Mouse (Mus musculus): ENCODE measurements around the gene Drosha. TPM values are rescaled to one million over a fixed set of nuclear protein-coding genes. Genes with fewer than 3 reads are reported as not detected.
"Not testable (repeated sequence)": the region's sequence is repeated elsewhere in the genome, so short reads cannot be mapped to it uniquely, and the experiment has no call there.

Gene Drosha
- polyA plus RNA-seq, 1 experiment from 2014 or later: 73.9 TPM

GRCm38 (mm10) chr15:12896022-12897009 is 71.7 kb downstream of the Drosha start:
- H3K4me3 ChIP-seq (replicated peaks): no peak overlapping the region
- no peak overlapping the region for H3K9ac ChIP-seq
- WGBS: 93% methylated on average over 18 of the region's 18 CpGs
- no peak for ATAC-seq (ENCODE audit: low FRiP score)
- peaks cover 78% of the 10 kb centered on the region for H3K36me3 ChIP-seq (replicated peaks)
- H3K9me3 ChIP-seq: no peaks in the 10 kb centered on the region
- no peak overlapping the region for H3K27ac ChIP-seq
- no peaks in the 10 kb centered on the region for H3K4me1 ChIP-seq
- no peak overlapping the region for H3K4me2 ChIP-seq
- H3K27me3 ChIP-seq: no peaks in the 10 kb centered on the region

- Histone ChIP-seq H3K27me3 (no peaks in the 10 kb centered on the region), H3K9me3 (no peaks in the 10 kb centered on the region), H3K4me2 (no peak overlapping the region), H3K36me3 (replicated peaks) (peaks cover 86% of the 10 kb centered on the region), H3K9ac (no peak overlapping the region), H3K4me3 (replicated peaks) (no peak overlapping the region), H3K27ac (no peak overlapping the region), H3K4me1 (no peaks in the 10 kb centered on the region)
- ATAC-seq (ENCODE audit: low FRiP score): no peak
- 95% methylated on average over 8 of the region's 8 CpGs for WGBS
These were observed 73.2 kb downstream of the Drosha start for GRCm38 (mm10) chr15:12897831-12898230.

- no peak overlapping the region for H3K9ac ChIP-seq
- no peaks in the 10 kb centered on the region for H3K9me3 ChIP-seq
- H3K4me1 ChIP-seq: no peaks in the 10 kb centered on the region
- H3K4me2 ChIP-seq: no peak overlapping the region
- no peak overlapping the region for H3K27ac ChIP-seq
- H3K4me3 ChIP-seq (replicated peaks): no peak overlapping the region
- peaks cover 84% of the 10 kb centered on the region for H3K36me3 ChIP-seq (replicated peaks)
- no peaks in the 10 kb centered on the region for H3K27me3 ChIP-seq
- WGBS: 92% methylated on average over 18 of the region's 18 CpGs
- 0 out of 2 replicates have a peak, but pooled peaks have one; percentile 36 for ATAC-seq (ENCODE audit: low FRiP score)
These were observed 76.0 kb downstream of the Drosha start for GRCm38 (mm10) chr15:12900428-12901196.

- no peaks in the 10 kb centered on the region for H3K27me3 ChIP-seq
- H3K4me1 ChIP-seq: no peaks in the 10 kb centered on the region
- H3K9me3 ChIP-seq: no peaks in the 10 kb centered on the region
- no peak overlapping the region for H3K9ac ChIP-seq
- peaks cover 81% of the 10 kb centered on the region for H3K36me3 ChIP-seq (replicated peaks)
- H3K4me2 ChIP-seq: no peak overlapping the region
- H3K4me3 ChIP-seq (replicated peaks): no peak overlapping the region
- 73% methylated on average over 8 of the region's 8 CpGs for WGBS
- ATAC-seq (ENCODE audit: low FRiP score): no peak
- no peak overlapping the region for H3K27ac ChIP-seq
These were observed 76.6 kb downstream of the Drosha start for GRCm38 (mm10) chr15:12901197-12901570.

GRCm38 (mm10) chr15:12904442-12904841 is 79.8 kb downstream of the Drosha start:
- Histone ChIP-seq H3K9me3 (no peaks in the 10 kb centered on the region), H3K9ac (no peak overlapping the region), H3K27ac (no peak overlapping the region), H3K36me3 (replicated peaks) (peaks cover 73% of the 10 kb centered on the region), H3K4me3 (replicated peaks) (no peak overlapping the region), H3K4me2 (no peak overlapping the region), H3K27me3 (no peaks in the 10 kb centered on the region), H3K4me1 (no peaks in the 10 kb centered on the region)
- ATAC-seq (ENCODE audit: low FRiP score): no peak
- 93% methylated on average over 6 of the region's 6 CpGs for WGBS

- no peak overlapping the region for H3K9ac ChIP-seq
- H3K9me3 ChIP-seq: no peaks in the 10 kb centered on the region
- H3K4me3 ChIP-seq (replicated peaks): no peak overlapping the region
- no peak overlapping the region for H3K4me2 ChIP-seq
- ATAC-seq (ENCODE audit: low FRiP score): no peak
- 83% methylated on average over 19 of the region's 19 CpGs for WGBS
- no peaks in the 10 kb centered on the region for H3K27me3 ChIP-seq
- H3K36me3 ChIP-seq (replicated peaks): peaks cover 55% of the 10 kb centered on the region
- H3K27ac ChIP-seq: no peak overlapping the region
- no peaks in the 10 kb centered on the region for H3K4me1 ChIP-seq
These were observed 83.5 kb downstream of the Drosha start for GRCm38 (mm10) chr15:12907962-12908719.

GRCm38 (mm10) chr15:12908720-12909028 is 84.1 kb downstream of the Drosha start:
- 78% methylated on average over 4 of the region's 4 CpGs for WGBS
- Histone ChIP-seq H3K9me3 (no peaks in the 10 kb centered on the region), H3K9ac (no peak overlapping the region), H3K4me2 (no peak overlapping the region), H3K27ac (no peak overlapping the region), H3K4me1 (no peaks in the 10 kb centered on the region), H3K4me3 (replicated peaks) (no peak overlapping the region), H3K36me3 (replicated peaks) (peaks cover 51% of the 10 kb centered on the region), H3K27me3 (no peaks in the 10 kb centered on the region)
- no peak for ATAC-seq (ENCODE audit: low FRiP score)

GRCm38 (mm10) chr15:12909171-12909570 is 84.6 kb downstream of the Drosha start:
- H3K4me2 ChIP-seq: no peak overlapping the region
- no peak overlapping the region for H3K4me3 ChIP-seq (replicated peaks)
- no peak for ATAC-seq (ENCODE audit: low FRiP score)
- no peak overlapping the region for H3K9ac ChIP-seq
- WGBS: 74% methylated on average over 7 of the region's 7 CpGs
- H3K27me3 ChIP-seq: no peaks in the 10 kb centered on the region
- H3K4me1 ChIP-seq: no peaks in the 10 kb centered on the region
- H3K9me3 ChIP-seq: no peaks in the 10 kb centered on the region
- no peak overlapping the region for H3K27ac ChIP-seq
- peaks cover 51% of the 10 kb centered on the region for H3K36me3 ChIP-seq (replicated peaks)

- Histone ChIP-seq H3K27me3 (no peaks in the 10 kb centered on the region), H3K4me1 (no peaks in the 10 kb centered on the region), H3K4me2 (no peak overlapping the region), H3K9ac (no peak overlapping the region), H3K9me3 (no peaks in the 10 kb centered on the region), H3K4me3 (replicated peaks) (no peak overlapping the region), H3K27ac (no peak overlapping the region), H3K36me3 (replicated peaks) (peaks cover 47% of the 10 kb centered on the region)
- ATAC-seq (ENCODE audit: low FRiP score): no peak
- WGBS: 87% methylated on average over 7 of the region's 7 CpGs
These were observed 86.5 kb downstream of the Drosha start for GRCm38 (mm10) chr15:12911082-12911481.

GRCm38 (mm10) chr15:12916314-12916815 is 91.8 kb downstream of the Drosha start:
- peaks cover 69% of the 10 kb centered on the region for H3K36me3 ChIP-seq (replicated peaks)
- no peak for ATAC-seq (ENCODE audit: low FRiP score)
- no peak overlapping the region for H3K4me3 ChIP-seq (replicated peaks)
- H3K27ac ChIP-seq: no peak overlapping the region
- H3K27me3 ChIP-seq: no peaks in the 10 kb centered on the region
- no peak overlapping the region for H3K9ac ChIP-seq
- 82% methylated on average over 10 of the region's 10 CpGs for WGBS
- no peaks in the 10 kb centered on the region for H3K9me3 ChIP-seq
- no peaks in the 10 kb centered on the region for H3K4me1 ChIP-seq
- no peak overlapping the region for H3K4me2 ChIP-seq

GRCm38 (mm10) chr15:12919326-12919966 is 94.8 kb downstream of the Drosha start:
- H3K27ac ChIP-seq; ATAC-seq (ENCODE audit: low FRiP score); H3K9ac ChIP-seq; H3K4me2 ChIP-seq; H3K4me1 ChIP-seq; H3K27me3 ChIP-seq; H3K9me3 ChIP-seq; H3K4me3 ChIP-seq (replicated peaks): not testable (repeated sequence)
- WGBS: 88% methylated on average over 11 of the region's 11 CpGs
- peaks cover 81% of the 10 kb centered on the region for H3K36me3 ChIP-seq (replicated peaks)

All from forebrain, embryonic 12.5 days (tissue).